Mouse (Mus musculus): ENCODE results near the gene Acvr1.

The Acvr1 gene

DNA sequence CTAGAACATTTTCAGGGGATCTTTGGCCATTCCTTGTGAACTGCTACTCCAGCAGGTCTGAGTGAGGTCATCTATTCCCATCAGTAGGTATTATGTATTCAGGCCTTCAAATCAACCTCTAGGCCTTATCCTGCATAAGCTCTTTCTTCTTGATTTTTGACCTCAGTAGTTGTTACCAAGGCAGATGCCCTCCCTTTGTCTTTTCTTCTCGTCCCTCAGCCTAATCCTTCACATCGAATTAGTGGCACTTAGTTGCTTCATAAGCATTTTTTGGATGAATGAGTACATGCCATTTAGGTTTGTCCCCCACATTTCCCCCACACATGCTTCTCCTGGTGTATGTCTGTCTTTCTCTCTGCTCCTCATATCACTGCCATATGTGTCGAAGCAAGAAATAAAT, 200.8 kb downstream of the Acvr1 start:
- no peak for TF ChIP-seq GATA4 (IDR thresholded peaks at IDR 0.05; ENCODE audit: insufficient replicate concordance, low read length)

GRCm38 (mm10) chr2:58361361-58362046, 205.5 kb downstream of the Acvr1 start:
- no peak for TF ChIP-seq GATA4 (IDR thresholded peaks at IDR 0.05; ENCODE audit: insufficient replicate concordance, low read length)

- TF ChIP-seq GATA4 (IDR thresholded peaks at IDR 0.05; ENCODE audit: insufficient replicate concordance, low read length): no peak
Observed at GRCm38 (mm10) chr2:58358132-58358460, 208.9 kb downstream of the Acvr1 start.

DNA sequence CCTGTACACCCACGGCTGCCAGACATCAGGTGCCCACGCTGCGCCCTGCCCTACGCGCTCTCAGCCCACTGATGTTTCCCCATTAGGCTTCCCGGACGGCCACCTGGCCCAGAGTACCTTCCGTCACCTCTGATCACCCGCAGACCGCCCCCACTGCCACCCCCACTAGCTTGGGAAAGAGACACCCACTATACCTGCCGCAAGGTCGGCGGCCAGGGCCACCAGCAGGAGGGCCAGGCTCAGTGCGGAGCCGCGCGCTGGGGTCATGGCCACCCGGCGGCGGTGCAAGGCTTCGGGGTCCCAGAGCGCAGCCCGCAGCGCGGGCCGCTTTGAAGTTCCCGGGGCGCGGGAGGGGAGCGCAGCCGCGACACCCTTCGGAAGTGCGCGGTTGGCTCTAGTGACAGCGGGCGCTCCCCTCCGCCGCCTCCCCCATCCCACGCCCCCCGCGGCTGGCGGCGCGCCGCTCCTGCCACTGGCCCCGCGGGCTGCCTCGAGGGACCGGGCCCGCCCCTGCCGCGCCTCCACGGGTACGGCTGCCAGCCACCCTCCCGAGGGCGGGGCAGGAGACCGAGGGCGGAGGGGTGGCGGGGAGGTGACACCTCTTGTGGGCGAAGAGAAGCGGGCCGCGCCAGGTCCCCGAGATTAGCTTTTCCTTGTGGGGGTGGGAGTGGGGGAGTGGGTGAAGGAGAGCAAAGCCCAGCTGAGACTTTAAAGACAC, 209.4 kb downstream of the Acvr1 start, which contains the start of gene Acvr1c:
Gene Acvr1c (minus strand): TSS at position 482 of the 718 bp plus-strand sequence.
- TF ChIP-seq GATA4 (IDR thresholded peaks at IDR 0.05; ENCODE audit: insufficient replicate concordance, low read length): no peak

GRCm38 (mm10) chr2:58357068-58357413, 209.9 kb downstream of the Acvr1 start:
- TF ChIP-seq GATA4 (IDR thresholded peaks at IDR 0.05; ENCODE audit: insufficient replicate concordance, low read length): no peak

DNA sequence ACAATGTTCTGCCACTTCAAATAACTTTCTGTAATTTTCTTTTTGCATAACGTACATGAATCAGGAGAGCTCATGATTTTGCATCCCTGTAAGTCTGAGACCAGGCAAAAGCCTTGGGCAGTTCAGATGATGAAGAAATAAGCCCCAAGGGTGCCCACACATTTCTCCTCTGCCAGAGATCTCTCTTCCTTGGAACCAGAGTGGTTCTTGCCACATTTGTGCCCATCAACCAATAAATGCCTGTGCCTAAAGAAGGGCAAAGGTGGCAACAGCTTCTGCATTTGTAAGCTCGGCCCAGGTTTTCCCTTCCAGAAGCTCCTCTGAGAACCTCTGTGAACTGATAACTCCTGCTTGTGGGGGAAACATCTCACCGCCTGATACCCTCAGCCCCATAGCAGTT, 212.6 kb downstream of the Acvr1 start:
- no peak for TF ChIP-seq GATA4 (IDR thresholded peaks at IDR 0.05; ENCODE audit: insufficient replicate concordance, low read length)

DNA sequence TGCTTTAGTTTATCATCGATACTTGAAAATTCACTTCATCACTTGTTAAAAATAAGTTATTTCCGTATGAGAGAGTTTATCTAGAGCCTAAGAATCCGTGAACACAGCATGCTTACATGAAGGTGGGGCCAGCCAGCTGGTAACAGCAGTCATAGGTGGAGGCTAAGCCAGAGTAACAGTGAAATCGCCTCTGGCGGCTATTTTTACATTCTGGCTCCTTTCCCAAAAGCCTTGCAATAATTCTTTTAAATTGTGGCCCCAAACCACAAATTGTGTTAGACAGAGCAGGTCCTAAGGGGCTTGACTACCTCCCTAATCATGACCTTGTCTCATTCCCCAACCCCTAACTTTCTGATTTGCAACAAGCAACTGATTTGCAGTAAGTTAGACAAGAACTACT, 214.1 kb downstream of the Acvr1 start:
- TF ChIP-seq GATA4 (IDR thresholded peaks at IDR 0.05; ENCODE audit: insufficient replicate concordance, low read length): no peak

DNA sequence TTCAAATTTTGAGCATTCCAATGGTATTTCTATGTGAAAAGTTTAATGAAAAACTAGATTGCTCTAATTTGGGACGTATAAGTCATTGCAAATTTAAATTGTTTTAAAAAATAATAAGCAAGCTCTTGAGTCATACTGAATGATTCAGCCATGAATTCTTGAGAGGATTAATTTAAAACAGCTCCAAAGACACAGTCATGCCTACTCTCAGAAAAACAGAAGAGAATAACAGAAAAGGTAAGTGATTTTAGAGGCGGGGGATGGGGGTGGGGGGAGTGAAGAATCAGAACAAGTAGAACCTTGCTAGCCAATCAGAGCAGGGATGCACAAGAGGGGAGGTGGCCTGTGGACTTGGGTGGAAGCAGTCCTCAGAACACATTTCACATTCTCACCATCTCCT, 216.3 kb downstream of the Acvr1 start:
- no peak for TF ChIP-seq GATA4 (IDR thresholded peaks at IDR 0.05; ENCODE audit: insufficient replicate concordance, low read length)

All from liver, adult (tissue).